Mouse (Mus musculus) heart, embryonic 13.5 days (tissue): ENCODE data around the gene Galnt6. TPM values are rescaled to one million over a fixed set of nuclear protein-coding genes. Genes with fewer than 3 reads are reported as not detected.

Source experiments
- ATAC-seq: fragments of 200-750 bp; cut with Nextera tagmentation; 2 replicates; pipeline ENCODE4 v1.8.0; 2017; ENCODE audit warnings: moderate TSS enrichment; ENCODE audit not compliant: insufficient number of reproducible peaks, low FRiP score, low TSS enrichment; ENCODE audit errors: extremely low read depth
- H3K27ac ChIP-seq: fragments of 300-500 bp; sonication (generic); replicated peaks from 2 replicates; pipeline ENCODE4 v1.5.1; 2015; ENCODE audit warnings: moderate library complexity, mild to moderate bottlenecking, inconsistent platforms
- H3K27me3 ChIP-seq: fragments of 300-500 bp; sonication (generic); replicated peaks from 2 replicates; pipeline ENCODE4 v1.6.1; 2015; ENCODE audit warnings: mild to moderate bottlenecking, inconsistent platforms
- H3K36me3 ChIP-seq: fragments of 300-500 bp; sonication (generic); 2 replicates; pipeline ENCODE4 v1.6.1; 2015; ENCODE audit warnings: mild to moderate bottlenecking, inconsistent platforms
- H3K4me1 ChIP-seq: fragments of 300-500 bp; sonication (generic); 2 replicates; pipeline ENCODE4 v1.6.1; 2015; ENCODE audit warnings: inconsistent platforms
- H3K4me2 ChIP-seq: fragments of 300-500 bp; sonication (generic); 2 replicates; pipeline ENCODE4 v1.6.1; 2015; ENCODE audit warnings: inconsistent platforms, mild to moderate bottlenecking, moderate library complexity
- H3K4me3 ChIP-seq: fragments of 300-500 bp; sonication (generic); 2 replicates; pipeline ENCODE4 v1.5.1; 2015; ENCODE audit warnings: moderate library complexity, mild to moderate bottlenecking, inconsistent platforms
- H3K9ac ChIP-seq: fragments of 300-500 bp; sonication (generic); 2 replicates; pipeline ENCODE4 v1.6.1; 2015; ENCODE audit warnings: inconsistent platforms, mild to moderate bottlenecking, moderate library complexity
- H3K9me3 ChIP-seq: fragments of 300-500 bp; sonication (generic); 2 replicates; pipeline ENCODE4 v1.6.1; 2016; ENCODE audit warnings: inconsistent platforms
- WGBS: fragments of 180-500 bp; shearing (Covaris S2); methylation state at CpG from one replicate; pipeline ENCODE4 v1.1.7; 2015; ENCODE audit warnings: mixed read lengths; 5-methylcytosine and 5-hydroxymethylcytosine counted together
- polyA plus RNA-seq: library from polyadenylated mRNA; unstranded; fragments of >200 nt; fragmentation: Nextera tagmentation; extraction: Ambion mirVana; gene quantifications from 2 replicates; pipeline ENCODE4 v1.2.1, GENCODE M21; 2015

Gene Galnt6
- polyA plus RNA-seq, 1 experiment from 2014 or later = 0.13 TPM

GRCm38 (mm10) chr15:100735095-100735952 lies 6.1 kb upstream of the Galnt6 start:
- 77% methylated on average over 14 of the region's 15 CpGs for WGBS
- no peak for ATAC-seq

DNA sequence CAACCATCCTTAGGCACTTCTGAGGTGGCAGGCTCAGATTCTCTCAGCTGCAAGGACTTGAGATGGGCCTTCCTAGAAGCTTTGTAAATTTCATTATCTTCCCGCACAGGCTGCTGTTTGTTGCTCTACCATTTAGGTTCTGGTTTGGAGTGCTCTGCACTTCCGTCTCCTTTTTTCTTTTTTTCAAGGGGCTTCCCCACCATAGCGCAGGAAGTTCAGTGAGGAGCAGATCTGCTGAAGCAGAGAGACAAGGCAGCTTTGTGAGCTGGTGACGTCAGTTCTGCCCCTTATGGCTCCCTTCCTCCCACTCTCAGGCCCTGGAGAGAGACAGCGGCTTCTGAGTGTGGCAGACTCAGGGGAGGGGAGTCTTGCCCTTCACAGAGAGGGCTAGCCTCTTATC lies 3.4 kb upstream of the Galnt6 start:
- no peaks in the 10 kb centered on the region for H3K36me3 ChIP-seq
- peaks cover 46% of the 10 kb centered on the region for H3K27me3 ChIP-seq
- H3K4me2 ChIP-seq = no peak overlapping the region
- WGBS = 22% methylated on average over 5 of the region's 5 CpGs
- H3K4me3 ChIP-seq = no peak overlapping the region
- no peaks in the 10 kb centered on the region for H3K9me3 ChIP-seq
- H3K9ac ChIP-seq = 0 out of 2 replicates have a peak overlapping the region, but pooled peaks have one; percentile 33
- H3K27ac ChIP-seq = no peak overlapping the region
- peaks cover 22% of the 10 kb centered on the region for H3K4me1 ChIP-seq
- ATAC-seq = no peak

More at GRCm38 (mm10) chr15:100735095-100735952, 6.1 kb upstream of the Galnt6 start:
- no peak overlapping the region for H3K4me2 ChIP-seq
- no peak overlapping the region for H3K9ac ChIP-seq
- peaks cover 9% of the 10 kb centered on the region for H3K4me1 ChIP-seq
- H3K36me3 ChIP-seq = no peaks in the 10 kb centered on the region
- H3K27me3 ChIP-seq = peaks cover 24% of the 10 kb centered on the region
- no peak overlapping the region for H3K4me3 ChIP-seq
- no peak overlapping the region for H3K27ac ChIP-seq
- no peaks in the 10 kb centered on the region for H3K9me3 ChIP-seq

DNA sequence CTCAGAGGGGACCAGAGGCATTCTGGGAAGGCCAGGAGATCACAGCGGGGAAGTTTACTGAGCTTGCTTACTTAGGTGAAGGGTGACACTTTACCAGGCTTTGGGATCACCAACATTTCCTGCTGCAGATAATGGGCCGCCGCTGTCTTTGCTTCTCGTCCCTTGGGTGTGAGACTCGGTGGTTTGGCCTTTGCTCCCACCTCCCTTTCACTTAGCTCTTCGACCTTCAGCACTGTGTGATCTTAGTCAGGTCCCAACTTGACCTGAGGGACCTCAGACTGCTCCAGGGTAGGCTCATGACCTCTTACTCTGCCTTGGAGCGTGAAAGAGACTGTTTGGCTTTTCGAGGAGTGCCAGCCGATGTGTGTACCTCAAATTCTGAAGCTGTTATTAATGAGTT lies 1.9 kb upstream of the Galnt6 start:
- WGBS = 37% methylated on average over 9 of the region's 9 CpGs
- H3K4me3 ChIP-seq = no peak overlapping the region
- H3K4me1 ChIP-seq = peaks cover 22% of the 10 kb centered on the region
- no peak overlapping the region for H3K4me2 ChIP-seq
- H3K27me3 ChIP-seq = peaks cover 61% of the 10 kb centered on the region
- ATAC-seq = no peak
- H3K9ac ChIP-seq = no peak overlapping the region
- no peaks in the 10 kb centered on the region for H3K36me3 ChIP-seq
- H3K27ac ChIP-seq = no peak overlapping the region
- H3K9me3 ChIP-seq = no peaks in the 10 kb centered on the region

GRCm38 (mm10) chr15:100728586-100728985 lies 590 bp downstream of the Galnt6 start:
- Histone ChIP-seq H3K27me3 (peaks cover 73% of the 10 kb centered on the region), H3K27ac (no peak overlapping the region), H3K4me3 (peak overlapping the region; percentile 39), H3K9me3 (no peaks in the 10 kb centered on the region), H3K9ac (peak overlapping the region; percentile 50; the same call in 1 of the 2 replicates), H3K4me2 (peak overlapping the region; percentile 62), H3K4me1 (peaks cover 19% of the 10 kb centered on the region), H3K36me3 (no peaks in the 10 kb centered on the region)
- ATAC-seq = no peak
- WGBS = 29% methylated on average over 9 of the region's 9 CpGs

GRCm38 (mm10) chr15:100727834-100728233 lies 1.3 kb downstream of the Galnt6 start:
- Histone ChIP-seq H3K4me3 (no peak overlapping the region), H3K27me3 (peaks cover 75% of the 10 kb centered on the region), H3K4me1 (peaks cover 15% of the 10 kb centered on the region), H3K36me3 (no peaks in the 10 kb centered on the region), H3K9ac (no peak overlapping the region), H3K27ac (no peak overlapping the region), H3K9me3 (no peaks in the 10 kb centered on the region), H3K4me2 (no peak overlapping the region)
- 81% methylated on average over 11 of the region's 11 CpGs for WGBS
- ATAC-seq = no peak

- WGBS = 74% methylated on average over 11 of the region's 11 CpGs
- Histone ChIP-seq H3K4me3 (no peak overlapping the region), H3K9ac (no peak overlapping the region), H3K36me3 (no peaks in the 10 kb centered on the region), H3K4me1 (peaks cover 12% of the 10 kb centered on the region), H3K9me3 (no peaks in the 10 kb centered on the region), H3K27ac (no peak overlapping the region), H3K27me3 (peaks cover 75% of the 10 kb centered on the region), H3K4me2 (no peak overlapping the region)
- no peak for ATAC-seq
These were observed 2.5 kb downstream of the Galnt6 start for GRCm38 (mm10) chr15:100726721-100727120.

- Histone ChIP-seq H3K9me3 (0 out of 2 replicates have a peak, but pooled peaks cover 2% of the 10 kb centered on the region), H3K27ac (no peak overlapping the region), H3K4me1 (no peaks in the 10 kb centered on the region), H3K27me3 (peaks cover 48% of the 10 kb centered on the region), H3K4me3 (no peak overlapping the region), H3K36me3 (no peaks in the 10 kb centered on the region), H3K9ac (no peak overlapping the region), H3K4me2 (no peak overlapping the region)
- no peak for ATAC-seq
- WGBS = 47% methylated on average over 14 of the region's 14 CpGs
These were observed 5.7 kb downstream of the Galnt6 start for GRCm38 (mm10) chr15:100723505-100723904.

GRCm38 (mm10) chr15:100722564-100722963 lies 6.6 kb downstream of the Galnt6 start:
- H3K9ac ChIP-seq = no peak overlapping the region
- no peaks in the 10 kb centered on the region for H3K36me3 ChIP-seq
- ATAC-seq = no peak
- no peaks in the 10 kb centered on the region for H3K4me1 ChIP-seq
- no peak overlapping the region for H3K4me2 ChIP-seq
- H3K9me3 ChIP-seq = 0 out of 2 replicates have a peak, but pooled peaks cover 3% of the 10 kb centered on the region
- peaks cover 38% of the 10 kb centered on the region for H3K27me3 ChIP-seq
- H3K4me3 ChIP-seq = no peak overlapping the region
- 67% methylated on average over 6 of the region's 6 CpGs for WGBS
- no peak overlapping the region for H3K27ac ChIP-seq

DNA sequence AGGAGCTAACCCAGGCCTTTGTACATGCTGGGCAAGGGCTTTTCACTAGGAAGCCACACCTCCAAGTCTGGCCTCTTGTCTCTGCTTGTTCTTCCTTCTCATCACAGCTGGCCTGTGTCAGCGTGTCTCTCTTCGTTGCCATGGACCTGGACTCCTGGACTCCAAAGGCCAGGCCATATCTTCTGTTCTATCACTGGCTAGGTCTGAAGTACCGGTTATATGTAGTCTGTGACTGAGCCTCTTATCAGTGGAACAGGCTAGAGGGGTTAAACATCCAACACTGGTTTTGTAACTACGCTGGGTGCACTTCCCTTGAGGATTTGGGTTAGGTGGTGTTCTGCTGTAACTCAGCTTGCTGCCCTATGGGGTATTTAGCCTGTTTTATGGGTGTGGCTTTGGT lies 7.2 kb downstream of the Galnt6 start:
- Histone ChIP-seq H3K27ac (no peak overlapping the region), H3K4me3 (no peak overlapping the region), H3K4me2 (no peak overlapping the region), H3K36me3 (no peaks in the 10 kb centered on the region), H3K9me3 (0 out of 2 replicates have a peak, but pooled peaks cover 3% of the 10 kb centered on the region), H3K4me1 (no peaks in the 10 kb centered on the region), H3K27me3 (peaks cover 33% of the 10 kb centered on the region), H3K9ac (no peak overlapping the region)
- 37% methylated on average over 4 of the region's 4 CpGs for WGBS
- no peak for ATAC-seq

- Histone ChIP-seq H3K4me2 (no peak overlapping the region), H3K36me3 (no peaks in the 10 kb centered on the region), H3K27me3 (peaks cover 27% of the 10 kb centered on the region), H3K4me3 (no peak overlapping the region), H3K4me1 (no peaks in the 10 kb centered on the region), H3K27ac (no peak overlapping the region), H3K9ac (no peak overlapping the region), H3K9me3 (0 out of 2 replicates have a peak, but pooled peaks cover 3% of the 10 kb centered on the region)
- ATAC-seq = no peak
- 83% methylated on average over 5 of the region's 5 CpGs for WGBS
These were observed 7.7 kb downstream of the Galnt6 start for GRCm38 (mm10) chr15:100721445-100721844.

DNA sequence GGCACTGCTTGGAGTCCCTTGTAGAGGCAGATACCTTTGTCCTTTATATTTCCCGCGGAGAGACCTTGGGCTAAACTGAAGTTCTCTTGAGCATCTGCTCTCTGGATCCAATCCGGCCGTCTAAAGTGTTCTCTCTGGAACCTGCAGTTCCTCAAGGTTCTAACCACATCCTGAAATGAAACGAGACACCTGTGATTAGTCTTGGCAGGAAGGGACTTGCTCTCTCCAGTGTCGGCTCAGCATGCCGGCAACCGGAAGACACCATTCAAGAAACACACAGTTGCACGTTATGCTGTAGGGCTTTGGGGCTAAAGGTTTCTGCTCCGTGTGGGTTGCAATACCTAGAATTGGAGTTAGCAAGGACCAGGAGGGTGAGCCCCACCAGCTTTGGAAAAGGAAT lies 9.1 kb downstream of the Galnt6 start:
- H3K27ac ChIP-seq = no peak overlapping the region
- no peak overlapping the region for H3K4me2 ChIP-seq
- H3K4me1 ChIP-seq = no peaks in the 10 kb centered on the region
- H3K9ac ChIP-seq = no peak overlapping the region
- no peak for ATAC-seq
- no peaks in the 10 kb centered on the region for H3K36me3 ChIP-seq
- WGBS = 78% methylated on average over 10 of the region's 10 CpGs
- H3K27me3 ChIP-seq = peaks cover 14% of the 10 kb centered on the region
- no peak overlapping the region for H3K4me3 ChIP-seq
- H3K9me3 ChIP-seq = 0 out of 2 replicates have a peak, but pooled peaks cover 3% of the 10 kb centered on the region

DNA sequence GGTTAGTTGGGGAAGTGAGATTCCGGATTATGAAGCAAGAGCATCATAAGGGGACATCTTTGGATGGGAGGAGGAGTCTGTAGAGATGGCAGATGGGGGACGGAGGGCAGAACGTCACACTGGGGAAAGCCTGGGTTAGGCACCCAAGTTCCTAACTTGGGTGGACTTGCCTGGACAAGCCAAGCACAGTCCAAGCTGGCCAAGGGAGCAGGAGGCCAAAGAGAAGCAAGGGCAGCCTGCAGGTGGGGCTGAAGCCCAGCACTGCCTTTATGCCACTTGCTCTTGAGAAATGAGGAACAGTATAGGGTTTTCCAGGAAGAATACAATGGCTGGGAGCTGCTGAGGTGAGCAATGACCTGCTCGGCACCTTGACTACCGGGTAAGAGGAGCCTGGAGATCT lies 10.0 kb downstream of the Galnt6 start:
- Histone ChIP-seq H3K9ac (no peak overlapping the region), H3K27me3 (peaks cover 17% of the 10 kb centered on the region), H3K4me2 (no peak overlapping the region), H3K4me1 (no peaks in the 10 kb centered on the region), H3K36me3 (no peaks in the 10 kb centered on the region), H3K27ac (no peak overlapping the region), H3K4me3 (no peak overlapping the region), H3K9me3 (0 out of 2 replicates have a peak, but pooled peaks cover 3% of the 10 kb centered on the region)
- WGBS = 78% methylated on average over 5 of the region's 5 CpGs
- no peak for ATAC-seq
